Mouse (Mus musculus) cortical plate, adult 2 months (tissue): ENCODE data around the gene Dync1i1. TPM values are rescaled to one million over a fixed set of nuclear protein-coding genes. Genes with fewer than 3 reads are reported as not detected.
A peak's percentile ranks its signal among the peaks of the same experiment; 100 is the strongest.

ENCODE experiments used
- H3K27ac ChIP-seq: fragments of 200-500 bp; 2 replicates; pipeline ENCODE4 v1.5.1; 2012; ENCODE audit warnings: low read length, control low read depth, inconsistent platforms; ENCODE audit not compliant: insufficient read depth
- H3K4me1 ChIP-seq: fragments of 200-500 bp; 2 replicates; pipeline ENCODE4 v1.6.1; 2011; ENCODE audit warnings: low read length; ENCODE audit not compliant: control insufficient read depth, insufficient read depth
- H3K4me3 ChIP-seq: fragments of 200-500 bp; 2 replicates; pipeline ENCODE4 v1.5.1; 2011; ENCODE audit warnings: mild to moderate bottlenecking, low read length, control low read depth; ENCODE audit not compliant: insufficient read depth
- CTCF ChIP-seq: fragments of 200-500 bp; IDR thresholded peaks from 2 replicates; pipeline ENCODE4 v1.5.1; 2011; ENCODE audit warnings: mild to moderate bottlenecking, control low read depth, low read length; ENCODE audit not compliant: insufficient read depth; ENCODE audit errors: extremely low read depth
- POLR2A ChIP-seq: fragments of 200-500 bp; IDR thresholded peaks from 2 replicates; pipeline ENCODE4 v1.6.1; 2011; ENCODE audit warnings: mild to moderate bottlenecking, low read length, control low read depth; ENCODE audit not compliant: insufficient read depth; ENCODE audit errors: extremely low read depth
- polyA plus RNA-seq: library from polyadenylated mRNA; depleted of rRNA; stranded (reverse); fragments of >200 nt; gene quantifications from 2 replicates; pipeline ENCODE4 v1.2.3, GENCODE M21; 2012

Gene Dync1i1
- polyA plus RNA-seq, 1 experiment, result 133 TPM

- TF ChIP-seq POLR2A (no peak), CTCF (no peak)
- no peak overlapping the region for H3K4me3 ChIP-seq
- no peak overlapping the region for H3K27ac ChIP-seq
- H3K4me1 ChIP-seq, result no peaks in the 10 kb centered on the region
Measured at GRCm38 (mm10) chr6:5831233-5831632, 105.8 kb downstream of the Dync1i1 start.

GRCm38 (mm10) chr6:5832838-5833237 lies 107.4 kb downstream of the Dync1i1 start:
- Histone ChIP-seq H3K4me1 (no peaks in the 10 kb centered on the region), H3K27ac (no peak overlapping the region), H3K4me3 (no peak overlapping the region)
- no peak for TF ChIP-seq POLR2A
- TF ChIP-seq CTCF, result no peak

GRCm38 (mm10) chr6:5842466-5842865 lies 117.0 kb downstream of the Dync1i1 start:
- Histone ChIP-seq H3K4me1 (no peaks in the 10 kb centered on the region), H3K27ac (no peak overlapping the region), H3K4me3 (no peak overlapping the region)
- TF ChIP-seq POLR2A (no peak), CTCF (no peak)

GRCm38 (mm10) chr6:5846154-5846553 lies 120.7 kb downstream of the Dync1i1 start:
- H3K4me3 ChIP-seq, result no peak overlapping the region
- TF ChIP-seq CTCF (no peak), POLR2A (no peak)
- no peak overlapping the region for H3K27ac ChIP-seq
- H3K4me1 ChIP-seq, result no peaks in the 10 kb centered on the region

GRCm38 (mm10) chr6:5854048-5854836 lies 128.8 kb downstream of the Dync1i1 start:
- no peak overlapping the region for H3K4me3 ChIP-seq
- no peaks in the 10 kb centered on the region for H3K4me1 ChIP-seq
- H3K27ac ChIP-seq, result no peak overlapping the region
- TF ChIP-seq POLR2A (no peak), CTCF (no peak)

GRCm38 (mm10) chr6:5855526-5855925 lies 130.1 kb downstream of the Dync1i1 start:
- H3K4me1 ChIP-seq, result no peaks in the 10 kb centered on the region
- TF ChIP-seq POLR2A (no peak), CTCF (no peak)
- no peak overlapping the region for H3K4me3 ChIP-seq
- H3K27ac ChIP-seq, result no peak overlapping the region

- no peak overlapping the region for H3K4me3 ChIP-seq
- H3K4me1 ChIP-seq, result no peaks in the 10 kb centered on the region
- TF ChIP-seq CTCF, result peak; percentile 68
- no peak for TF ChIP-seq POLR2A
- H3K27ac ChIP-seq, result no peak overlapping the region
Measured at GRCm38 (mm10) chr6:5858371-5858770, 132.9 kb downstream of the Dync1i1 start.

GRCm38 (mm10) chr6:5858901-5859598 lies 133.6 kb downstream of the Dync1i1 start:
- Histone ChIP-seq H3K4me1 (no peaks in the 10 kb centered on the region), H3K27ac (no peak overlapping the region), H3K4me3 (no peak overlapping the region)
- no peak for TF ChIP-seq CTCF

- TF ChIP-seq CTCF (no peak), POLR2A (no peak)
- H3K4me3 ChIP-seq, result no peak overlapping the region
- no peak overlapping the region for H3K27ac ChIP-seq
- H3K4me1 ChIP-seq, result no peaks in the 10 kb centered on the region
Measured at GRCm38 (mm10) chr6:5859630-5860029, 134.2 kb downstream of the Dync1i1 start.

- no peak overlapping the region for H3K4me3 ChIP-seq
- H3K27ac ChIP-seq, result no peak overlapping the region
- no peaks in the 10 kb centered on the region for H3K4me1 ChIP-seq
- no peak for TF ChIP-seq POLR2A
- TF ChIP-seq CTCF, result no peak
Measured at GRCm38 (mm10) chr6:5866091-5866490, 140.7 kb downstream of the Dync1i1 start.
